Mouse (Mus musculus) CH12.LX (cell line): ENCODE data around the gene Sh3rf3. TPM values are rescaled to one million over a fixed set of nuclear protein-coding genes. Genes with fewer than 3 reads are reported as not detected.

Experiments used
- DNase-seq: peaks from one replicate; pipeline ENCODE4 v3.0.0-alpha.2; 2013; ENCODE audit errors: extremely low read depth
- H3K27ac ChIP-seq: 2 replicates; pipeline ENCODE4 v1.5.1; 2012; ENCODE audit warnings: low read depth, mild to moderate bottlenecking, control low read depth, moderate library complexity; ENCODE audit not compliant: insufficient read depth
- H3K27me3 ChIP-seq: replicated peaks from 2 replicates; pipeline ENCODE3; 2012; ENCODE audit warnings: inconsistent platforms
- H3K36me3 ChIP-seq, 2 experiments: replicated peaks in 1 of 2; 2 replicates each; pipeline versions ENCODE3 to v1.6.1; 2012; ENCODE audit warnings: inconsistent platforms in 1 of 2, low read length in 1 of 2, mild to moderate bottlenecking in 1 of 2, mixed read lengths in 1 of 2, moderate library complexity in 1 of 2; ENCODE audit not compliant: control insufficient read depth in 1 of 2, insufficient read depth in 1 of 2
- H3K4me1 ChIP-seq, 2 experiments: 2 replicates each; pipeline ENCODE4 v1.6.1; 2012; ENCODE audit warnings: inconsistent platforms in 1 of 2, moderate library complexity in 1 of 2; ENCODE audit not compliant: insufficient read depth in 2 of 2, control insufficient read depth in 1 of 2
- H3K4me2 ChIP-seq: 2 replicates; pipeline ENCODE4 v1.6.1; 2012; ENCODE audit warnings: low read depth, mild to moderate bottlenecking, control low read depth; ENCODE audit not compliant: poor library complexity, insufficient read depth, severe bottlenecking
- H3K4me3 ChIP-seq, 3 experiments: fragments of 150-350 bp in 1 of 3; sonication (generic) in 1 of 3; replicated peaks in 1 of 3; 2 replicates each; pipeline versions ENCODE3 to v1.5.1; 2011 to 2012; ENCODE audit warnings: low read depth in 2 of 3, low read length in 2 of 3, mild to moderate bottlenecking in 2 of 3, moderate library complexity in 2 of 3, control low read depth in 1 of 3, improper control_type of control experiment in 1 of 3, inconsistent platforms in 1 of 3, mixed read lengths in 1 of 3; ENCODE audit not compliant: poor library complexity in 1 of 3
- H3K79me2 ChIP-seq: replicated peaks from 2 replicates; pipeline ENCODE4 v1.6.1; 2012; ENCODE audit warnings: mild to moderate bottlenecking, moderate library complexity; ENCODE audit not compliant: control insufficient read depth, poor library complexity, insufficient read depth, severe bottlenecking; ENCODE audit errors: extremely low read depth
- H3K9ac ChIP-seq: 2 replicates; pipeline ENCODE4 v1.6.1; 2012; ENCODE audit warnings: low read depth, mild to moderate bottlenecking, control low read depth, moderate library complexity; ENCODE audit not compliant: insufficient read depth
- H3K9me3 ChIP-seq: replicated peaks from 2 replicates; pipeline ENCODE3; 2012; ENCODE audit warnings: low read length, inconsistent platforms, mixed read lengths
- CHD1 ChIP-seq: IDR thresholded peaks from 2 replicates; pipeline ENCODE4 v1.6.1; 2012; ENCODE audit warnings: low read depth, low read length, improper control_type of control experiment, inconsistent platforms
- CTCF ChIP-seq, 2 experiments: IDR thresholded peaks in 1 of 2; conservative IDR thresholded peaks in 1 of 2; 2 replicates each; pipeline ENCODE4 v1.5.1; 2011 to 2012; ENCODE audit warnings: low read depth in 2 of 2, low read length in 2 of 2, improper control_type of control experiment in 1 of 2, inconsistent platforms in 1 of 2, mild to moderate bottlenecking in 1 of 2, moderate library complexity in 1 of 2
- ETS1 ChIP-seq: conservative IDR thresholded peaks from 2 replicates; pipeline ENCODE4 v1.6.1; 2012; ENCODE audit warnings: low read depth, mild to moderate bottlenecking, inconsistent platforms, low read length, improper control_type of control experiment, moderate library complexity
- GABPA ChIP-seq: IDR thresholded peaks from 2 replicates; pipeline ENCODE4 v1.6.1; 2012; ENCODE audit warnings: low read depth, low read length, improper control_type of control experiment, inconsistent platforms; ENCODE audit not compliant: insufficient replicate concordance
- IRF4 ChIP-seq: IDR thresholded peaks from 2 replicates; pipeline ENCODE4 v1.6.1; 2014; ENCODE audit warnings: low read depth, mild to moderate bottlenecking, inconsistent platforms, low read length, improper control_type of control experiment
- JUND ChIP-seq: conservative IDR thresholded peaks from 2 replicates; pipeline ENCODE4 v1.6.1; 2011; ENCODE audit warnings: low read depth, low read length, improper control_type of control experiment
- KAT2A ChIP-seq: IDR thresholded peaks from 2 replicates; pipeline ENCODE4 v1.6.1; 2012; ENCODE audit warnings: low read length, improper control_type of control experiment, inconsistent platforms; ENCODE audit not compliant: insufficient replicate concordance
- MAX ChIP-seq: IDR thresholded peaks from 2 replicates; pipeline ENCODE4 v1.6.1; 2011; ENCODE audit warnings: low read length, improper control_type of control experiment
- MEF2A ChIP-seq: IDR thresholded peaks from 2 replicates; pipeline ENCODE4 v1.6.1; 2014; ENCODE audit warnings: low read depth, mild to moderate bottlenecking, inconsistent platforms, low read length, improper control_type of control experiment, borderline replicate concordance
- NELFE ChIP-seq: IDR thresholded peaks from 2 replicates; pipeline ENCODE4 v1.6.1; 2011; ENCODE audit warnings: low read depth, low read length, improper control_type of control experiment
- NRF1 ChIP-seq: IDR thresholded peaks from 2 replicates; pipeline ENCODE4 v1.6.1; 2014; ENCODE audit warnings: low read depth, mild to moderate bottlenecking, inconsistent platforms, low read length, improper control_type of control experiment, moderate library complexity
- TCF12 ChIP-seq: IDR thresholded peaks from 2 replicates; pipeline ENCODE4 v1.6.1; 2014; ENCODE audit warnings: low read depth, mild to moderate bottlenecking, inconsistent platforms, low read length, improper control_type of control experiment
- UBTF ChIP-seq: IDR thresholded peaks from 2 replicates; pipeline ENCODE4 v1.6.1; 2012; ENCODE audit warnings: low read depth, mild to moderate bottlenecking, inconsistent platforms, low read length, improper control_type of control experiment, moderate library complexity
- ZC3H11A ChIP-seq: IDR thresholded peaks from 2 replicates; pipeline ENCODE4 v1.6.1; 2012; ENCODE audit warnings: low read depth, mild to moderate bottlenecking, inconsistent platforms, low read length, improper control_type of control experiment
- ZMIZ1 ChIP-seq: IDR thresholded peaks from 2 replicates; pipeline ENCODE4 v1.6.1; 2012; ENCODE audit warnings: low read depth, mild to moderate bottlenecking, inconsistent platforms, low read length, improper control_type of control experiment
- dilution Hi-C: fragments of 300-500 bp; cut with MboI; formaldehyde crosslinking; loops from 2 replicates; pipeline ENCODE4 v1.14.3; 2020; ENCODE audit warnings: low sequenced_read_pairs; ENCODE audit not compliant: extremely low pct_unique_long_range_greater_than_20kb, extremely low pct_ligation_motif_present
- in situ Hi-C: fragments of 300-500 bp; cut with MboI; formaldehyde crosslinking; loops from 3 replicates; pipeline ENCODE4 v1.14.3; 2019; ENCODE audit warnings: low sequenced_read_pairs, low pct_ligation_motif_present, low pct_unique_long_range_greater_than_20kb, mixed read lengths
- polyA plus RNA-seq: library from polyadenylated mRNA; unstranded; fragments of >175 nt; gene quantifications from 2 replicates; pipeline ENCODE4 v1.2.1, GENCODE M21; 2012; ENCODE audit warnings: low read depth; ENCODE audit not compliant: insufficient read length
- total RNA-seq, 2 experiments: library from RNA; depleted of rRNA; stranded (reverse); fragments of 300-350 nt in 1 of 2; fragments of >200 nt in 1 of 2; gene quantifications; 2 replicates each; pipeline ENCODE4 v1.2.3; 2012 to 2014

The Sh3rf3 gene
- total and polyA plus RNA-seq, 3 experiments = 0.13 to 0.64 TPM; not detected in 1

DNA sequence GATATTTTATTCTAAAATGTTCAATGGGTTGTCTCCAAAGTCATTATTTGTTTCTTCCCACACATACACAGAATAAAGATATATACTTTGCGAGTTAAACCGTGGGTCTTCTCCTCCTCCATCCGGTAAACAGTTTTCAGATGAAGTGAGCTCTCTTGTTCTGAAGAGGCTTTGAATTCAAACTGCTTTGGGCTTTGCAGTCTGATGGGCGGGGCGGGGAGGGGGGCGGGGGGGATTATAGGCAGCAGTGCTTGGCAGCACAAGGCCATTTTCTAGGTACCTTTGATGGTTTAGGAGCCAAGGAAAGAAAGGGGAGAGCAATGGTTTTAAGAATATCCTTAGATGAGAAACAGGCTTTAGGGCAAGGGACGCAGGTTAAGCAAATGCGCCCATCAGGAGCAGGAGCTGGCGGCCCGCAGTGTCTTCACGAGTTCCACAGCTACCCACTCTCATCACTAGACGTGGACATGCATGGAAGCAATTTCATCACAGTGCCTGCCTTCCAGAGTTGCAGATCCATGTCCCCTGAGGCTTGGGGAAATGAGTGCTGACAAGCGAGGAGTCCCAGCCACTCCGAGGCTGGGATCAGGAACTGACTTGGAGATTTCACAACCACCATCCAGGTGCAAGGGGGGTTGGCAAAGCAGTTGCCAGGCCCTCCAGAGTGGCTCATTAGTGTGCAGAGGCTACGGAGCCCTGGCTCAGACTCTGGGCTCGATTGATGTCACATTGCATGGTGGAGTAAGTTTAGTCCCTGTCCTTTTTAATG is 77.7 kb downstream of the Sh3rf3 start:
- H3K4me2 ChIP-seq = no peak overlapping the region
- no peak overlapping the region for H3K27ac ChIP-seq
- peaks cover 2% of the 10 kb centered on the region for H3K9me3 ChIP-seq
- no peak for DNase-seq
- dilution Hi-C loops (no loop called here), in situ Hi-C loops (no loop called here)
- H3K36me3 ChIP-seq = no peaks in the 10 kb centered on the region
- TF ChIP-seq TCF12 (no peak), GABPA (no peak), UBTF (no peak), NELFE (no peak), JUND (no peak), ETS1 (no peak), MAX (no peak), ZMIZ1 (no peak), ZC3H11A (no peak), CTCF (conservative IDR thresholded peaks at IDR 0.05 in 1 of 2, IDR thresholded peaks at IDR 0.05 in 1 of 2; ENCODE audit: low read depth in 2 of 2, low read length in 2 of 2) (no peak), NRF1 (no peak), KAT2A (no peak), IRF4 (no peak)
- no peak overlapping the region for H3K4me3 ChIP-seq
- no peaks in the 10 kb centered on the region for H3K79me2 ChIP-seq
- H3K27me3 ChIP-seq = peaks cover 7% of the 10 kb centered on the region
- no peaks in the 10 kb centered on the region for H3K4me1 ChIP-seq
- no peak overlapping the region for H3K9ac ChIP-seq

DNA sequence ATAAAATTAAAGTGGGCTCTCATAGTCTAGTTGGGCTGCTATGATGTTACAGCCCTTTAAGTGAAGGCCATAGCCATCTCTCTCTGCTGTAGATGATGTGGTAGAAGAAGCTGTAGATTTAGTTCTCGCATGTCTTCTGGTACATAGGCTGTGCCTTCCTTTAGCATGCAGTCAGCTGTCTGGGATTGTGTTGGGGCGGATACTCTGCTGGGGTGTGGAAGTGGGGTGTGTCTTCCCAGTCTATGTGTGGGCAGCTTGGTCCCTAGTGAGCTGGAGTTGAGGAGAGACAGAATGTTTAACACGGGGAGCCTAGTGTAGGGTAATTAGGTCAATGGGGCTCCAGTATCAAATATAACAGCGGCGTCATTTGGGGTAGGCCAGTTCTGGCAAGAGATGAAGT is 82.3 kb downstream of the Sh3rf3 start:
- Histone ChIP-seq H3K27ac (no peak overlapping the region), H3K79me2 (no peaks in the 10 kb centered on the region), H3K27me3 (peaks cover 7% of the 10 kb centered on the region), H3K4me3 (no peak overlapping the region), H3K4me2 (no peak overlapping the region), H3K9me3 (no peaks in the 10 kb centered on the region), H3K36me3 (no peaks in the 10 kb centered on the region), H3K9ac (no peak overlapping the region), H3K4me1 (peaks cover 3 to 6% of the 10 kb centered on the region in 2 experiments)
- DNase-seq = no peak
- TF ChIP-seq ZC3H11A = no peak
- TF ChIP-seq CHD1 = no peak
- no peak for TF ChIP-seq JUND
- TF ChIP-seq MEF2A = no peak
- dilution Hi-C loops (no loop called here), in situ Hi-C loops (no loop called here)
